Mouse (Mus musculus) gastrocnemius, postnatal 10 days (tissue): ENCODE data around the gene Arl4c. TPM values are rescaled to one million over a fixed set of nuclear protein-coding genes. Genes with fewer than 3 reads are reported as not detected.
"Not testable (repeated sequence)": the region's sequence is repeated elsewhere in the genome, so short reads cannot be mapped to it uniquely, and the experiment has no call there.

Experiments
- DNase-seq: peaks from one replicate; pipeline ENCODE4 v3.0.0; 2021; ENCODE audit warnings: mixed read lengths
- total RNA-seq, 2 experiments: library from RNA; stranded (reverse); gene quantifications; 2 replicates each; pipeline ENCODE4 v1.2.3; 2021

The Arl4c gene
- total RNA-seq, 2 experiments from 2014 or later = 4.4 to 6.3 TPM

DNA sequence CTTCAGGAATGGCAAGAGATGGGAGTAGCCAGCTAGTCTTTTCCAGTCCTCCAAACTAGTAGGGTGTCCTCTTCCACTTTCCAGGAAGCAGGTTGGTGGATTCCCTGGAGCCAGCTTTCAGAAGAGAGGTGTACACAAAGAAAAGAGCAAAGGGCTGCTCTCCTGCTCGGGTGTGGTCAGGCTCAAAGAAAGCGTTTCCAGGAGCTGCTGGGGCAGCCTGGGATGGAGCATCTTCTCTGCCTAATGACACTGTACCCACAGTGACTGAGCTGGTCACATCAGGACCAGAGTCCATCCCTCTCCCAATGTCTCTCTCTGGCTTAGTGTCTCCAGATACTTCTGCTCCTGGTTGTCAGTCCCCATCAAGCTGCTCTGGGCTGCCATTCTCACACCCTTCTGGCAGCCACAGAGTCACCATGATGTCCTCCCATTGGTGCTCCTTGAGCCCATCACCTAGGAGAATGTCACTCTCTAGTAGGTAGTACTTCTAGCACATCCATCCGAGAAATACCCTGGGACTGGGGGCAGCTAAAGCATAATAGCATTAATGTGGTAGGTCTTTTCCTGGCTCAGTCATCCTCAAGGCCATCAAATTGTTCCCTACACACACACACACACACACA lies 46.4 kb downstream of the Arl4c start:
- no peak for DNase-seq

DNA sequence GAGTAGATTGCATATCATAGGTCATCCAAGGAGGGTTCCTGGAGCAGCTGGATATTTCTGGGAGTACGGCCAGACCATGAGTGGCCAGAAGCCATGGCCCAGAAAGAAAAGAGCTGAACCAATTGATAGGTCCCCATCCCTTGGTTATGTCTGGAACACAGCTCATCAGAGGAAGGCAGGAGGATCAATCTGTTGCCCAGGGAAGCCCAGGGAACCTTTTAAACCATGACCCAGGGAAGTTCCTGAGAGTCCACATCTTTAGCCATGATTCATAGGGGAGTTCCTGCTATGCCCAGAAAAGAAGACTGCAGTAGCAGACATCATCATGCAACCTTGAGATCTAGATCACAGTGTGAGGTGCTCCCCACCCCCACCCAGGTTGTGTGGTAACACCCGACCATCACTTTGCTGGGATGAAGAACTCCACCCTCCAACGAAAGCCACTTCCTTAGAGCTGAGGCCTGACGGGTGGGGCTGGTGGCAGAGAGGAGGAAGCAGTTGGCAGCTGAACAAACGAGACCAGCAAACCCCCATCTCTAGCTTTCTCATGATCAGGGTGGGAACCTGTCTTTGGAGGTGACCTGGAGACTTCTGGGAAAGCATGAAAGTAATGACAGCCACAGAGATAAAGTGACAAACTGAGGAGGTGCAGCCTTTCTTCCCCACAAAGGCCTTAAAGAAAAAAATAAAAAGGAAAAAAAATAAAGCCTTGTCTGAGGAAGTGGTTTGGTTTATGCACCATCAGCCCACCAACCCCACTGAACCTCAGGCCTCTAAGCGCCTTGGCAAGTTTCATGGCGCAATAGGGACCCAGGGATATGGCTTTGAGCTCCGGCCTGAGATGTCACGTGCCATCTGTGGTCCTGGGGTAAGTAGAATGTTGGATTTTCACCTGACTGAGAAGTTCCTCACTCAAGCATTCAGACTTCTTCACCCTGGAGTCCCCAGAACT lies 47.2 kb downstream of the Arl4c start:
- no peak for DNase-seq

DNA sequence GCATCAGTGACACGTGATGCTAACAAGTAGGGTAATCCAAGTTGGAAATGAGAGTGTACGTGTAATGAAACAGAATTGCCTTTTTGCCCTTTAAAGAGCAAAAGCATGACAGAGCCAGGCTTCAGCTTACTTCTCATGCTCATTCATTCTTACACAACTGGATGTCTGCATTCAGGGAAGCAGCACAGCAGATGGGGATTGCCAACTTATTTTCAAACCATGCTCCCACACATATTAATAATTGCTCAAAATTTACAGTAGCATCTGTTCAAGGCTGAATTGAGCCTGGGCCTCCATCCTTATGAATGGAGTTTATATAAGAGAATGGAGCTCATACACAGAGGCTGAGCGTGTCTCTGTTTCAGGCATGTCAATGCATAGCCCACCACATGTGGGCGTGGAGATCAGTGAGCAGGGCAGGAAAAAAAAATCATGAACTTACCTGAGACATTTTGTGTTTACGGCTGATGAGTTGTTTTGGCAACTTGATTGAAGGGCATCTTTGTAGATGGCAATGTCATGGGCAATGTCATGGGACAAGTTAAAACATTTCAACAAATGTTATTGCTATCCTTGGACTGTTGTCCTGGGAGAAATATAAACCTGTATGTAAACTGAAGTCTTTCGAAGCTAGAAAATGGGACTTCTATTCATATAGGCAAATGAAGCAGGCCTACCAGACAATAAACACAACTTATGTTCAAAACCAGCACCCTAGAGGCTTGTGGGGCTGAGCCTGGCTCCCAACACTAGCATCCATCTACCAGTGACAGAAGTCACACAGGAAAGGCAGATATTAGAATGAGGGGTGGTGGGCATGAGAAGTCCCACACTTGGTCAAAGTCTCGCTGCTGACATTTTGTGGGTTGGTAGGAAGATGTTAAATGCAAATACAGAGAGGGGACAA lies 48.2 kb downstream of the Arl4c start:
- DNase-seq = no peak

DNA sequence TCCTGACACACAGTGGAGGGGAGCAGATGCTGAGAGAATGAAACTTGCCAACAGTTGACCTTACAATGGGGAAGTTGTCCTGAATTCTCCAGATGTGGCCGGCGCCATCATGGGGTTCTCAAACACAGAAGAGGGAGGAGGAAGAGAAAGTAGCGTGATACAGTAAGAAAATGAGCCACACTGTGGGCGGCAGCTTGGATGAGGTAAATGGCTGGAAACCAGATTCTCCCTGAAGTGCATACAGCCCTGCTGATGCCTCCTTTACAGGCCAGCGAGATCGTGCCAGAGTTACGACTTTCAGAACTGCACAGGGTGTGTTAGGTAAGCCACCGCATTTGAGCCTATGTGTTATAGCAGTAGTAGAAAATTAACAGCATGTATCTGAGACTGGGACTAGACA lies 49.3 kb downstream of the Arl4c start:
- DNase-seq = no peak

DNA sequence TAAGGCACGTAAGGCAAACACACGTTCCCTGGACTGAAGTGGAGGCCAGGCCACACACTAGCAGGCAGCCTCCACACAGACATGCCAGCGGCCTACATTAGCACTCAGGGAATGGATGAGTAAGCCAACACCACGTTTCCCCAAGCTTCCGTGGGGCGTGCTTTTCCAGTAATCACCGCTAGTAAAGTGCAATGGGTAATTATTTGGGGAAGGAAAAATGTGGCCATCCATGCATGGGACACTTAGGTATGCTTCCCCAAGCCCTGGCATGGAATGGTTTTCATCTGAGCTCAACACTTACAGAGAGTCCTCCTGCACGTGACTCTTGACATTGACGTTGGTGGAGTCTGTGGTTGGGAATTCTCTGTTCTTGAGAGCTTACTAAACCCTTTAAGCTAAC lies 50.4 kb downstream of the Arl4c start:
- DNase-seq = no peak

DNA sequence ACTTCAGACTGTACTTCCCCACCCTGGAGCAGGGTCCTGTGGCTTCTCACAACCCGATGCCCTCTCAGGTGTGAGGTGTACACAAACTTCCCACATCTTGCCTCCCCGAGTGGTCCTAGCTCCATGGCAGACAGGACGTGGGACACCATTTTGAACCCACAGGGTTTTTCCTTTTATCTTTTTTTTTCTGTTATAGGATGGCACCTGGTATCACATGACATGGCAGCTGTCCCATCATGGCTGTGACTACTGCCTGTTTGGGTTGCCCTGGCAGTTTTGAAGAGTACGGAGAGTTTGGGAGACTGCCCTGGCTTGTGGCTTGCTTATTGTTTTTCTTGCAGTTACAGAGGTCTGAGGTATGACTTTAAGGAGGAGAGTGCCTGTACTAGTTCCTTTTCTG lies 53.3 kb downstream of the Arl4c start:
- no peak for DNase-seq

DNA sequence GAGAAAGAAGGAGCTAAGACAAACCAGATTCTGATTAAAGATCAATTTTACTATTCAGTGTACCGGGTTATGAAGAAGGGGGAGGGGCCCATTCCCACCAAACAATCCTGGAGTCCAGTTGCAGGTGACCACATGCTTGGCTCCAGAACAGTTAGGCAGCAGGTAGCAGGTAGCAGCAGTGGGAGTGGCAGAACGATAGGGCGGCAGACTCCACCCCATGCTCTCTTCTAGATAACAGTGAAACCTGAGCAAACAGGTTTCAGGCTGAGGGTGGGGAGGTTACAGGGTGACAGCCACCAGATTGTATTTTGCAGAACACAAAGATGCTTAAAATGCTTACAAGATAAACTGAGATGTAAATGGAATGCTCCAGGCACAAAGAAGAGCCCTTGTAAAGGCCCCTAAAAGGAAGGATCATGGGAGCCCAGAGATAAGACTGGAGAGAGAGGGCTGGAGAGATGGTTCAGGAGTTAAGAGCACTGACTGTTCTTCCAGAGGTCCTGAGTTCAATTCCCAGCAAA lies 56.4 kb downstream of the Arl4c start:
- DNase-seq = no peak

DNA sequence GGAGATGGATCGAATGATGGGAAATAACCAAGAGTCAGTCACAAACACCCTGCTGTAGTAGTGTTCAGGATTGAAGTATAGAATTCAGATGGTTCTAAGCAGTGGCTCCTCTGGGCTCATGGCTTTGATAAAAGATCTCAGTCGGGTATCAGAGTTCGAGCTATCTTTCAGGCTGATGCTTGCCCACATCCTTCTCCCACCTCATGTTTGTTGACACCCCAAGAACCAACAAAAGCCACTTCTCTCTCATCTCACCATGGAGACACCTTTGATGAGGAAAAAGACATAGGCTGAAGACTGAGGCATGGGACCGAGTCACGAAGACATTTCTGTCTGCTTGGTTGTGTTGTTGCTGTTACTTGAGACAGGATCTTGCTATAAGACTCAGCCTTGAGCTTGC lies 57.6 kb downstream of the Arl4c start:
- DNase-seq = no peak

DNA sequence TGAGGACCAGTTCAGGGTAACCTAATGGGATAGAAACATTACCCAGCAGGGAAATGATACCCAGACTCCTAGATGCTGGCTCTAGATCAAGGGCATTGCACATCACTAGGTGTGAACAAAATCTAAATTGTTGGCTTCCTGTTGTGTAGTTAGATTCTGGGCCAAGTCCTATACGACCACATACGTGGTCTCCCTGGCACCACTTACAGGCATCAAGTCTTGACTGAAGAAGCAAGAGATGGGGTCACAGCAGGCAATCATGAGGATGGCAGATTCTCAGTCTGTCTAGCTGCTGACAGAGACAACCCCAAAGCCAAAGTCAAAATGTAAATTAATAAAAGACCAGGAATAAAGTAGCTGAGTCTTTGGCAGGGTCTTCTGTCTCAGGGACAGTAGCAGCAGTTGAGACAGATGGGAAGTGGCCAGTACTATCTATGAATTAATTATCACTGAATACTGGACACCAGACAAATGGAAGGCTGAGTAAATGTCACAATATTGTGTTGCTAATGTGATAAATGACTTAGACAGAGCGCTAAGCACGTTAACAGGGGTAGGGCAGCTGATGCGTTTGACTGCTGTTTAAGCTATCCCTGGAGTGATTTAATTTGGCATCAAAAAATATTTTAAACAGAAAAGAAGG lies 58.7 kb downstream of the Arl4c start:
- no peak for DNase-seq

DNA sequence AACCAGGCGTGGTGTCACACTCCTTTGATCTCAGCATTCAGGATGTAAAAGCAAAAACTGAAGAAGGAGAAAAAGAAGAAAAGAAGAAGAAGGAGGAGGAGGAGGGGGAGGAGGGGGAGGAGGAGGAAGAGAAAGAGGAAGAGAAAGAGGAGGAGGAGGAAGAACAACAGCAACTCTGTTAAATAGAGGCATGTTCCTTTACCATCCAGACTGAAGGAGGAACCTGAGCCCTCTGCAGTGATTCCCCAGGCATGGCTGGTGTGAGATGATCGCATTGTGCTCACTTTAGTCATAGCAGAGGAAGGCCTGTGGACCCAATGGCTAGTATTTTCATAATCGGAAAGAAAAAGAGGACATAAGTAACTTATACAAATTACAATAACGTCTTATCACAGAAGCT lies 59.3 kb downstream of the Arl4c start:
- no peak for DNase-seq

DNA sequence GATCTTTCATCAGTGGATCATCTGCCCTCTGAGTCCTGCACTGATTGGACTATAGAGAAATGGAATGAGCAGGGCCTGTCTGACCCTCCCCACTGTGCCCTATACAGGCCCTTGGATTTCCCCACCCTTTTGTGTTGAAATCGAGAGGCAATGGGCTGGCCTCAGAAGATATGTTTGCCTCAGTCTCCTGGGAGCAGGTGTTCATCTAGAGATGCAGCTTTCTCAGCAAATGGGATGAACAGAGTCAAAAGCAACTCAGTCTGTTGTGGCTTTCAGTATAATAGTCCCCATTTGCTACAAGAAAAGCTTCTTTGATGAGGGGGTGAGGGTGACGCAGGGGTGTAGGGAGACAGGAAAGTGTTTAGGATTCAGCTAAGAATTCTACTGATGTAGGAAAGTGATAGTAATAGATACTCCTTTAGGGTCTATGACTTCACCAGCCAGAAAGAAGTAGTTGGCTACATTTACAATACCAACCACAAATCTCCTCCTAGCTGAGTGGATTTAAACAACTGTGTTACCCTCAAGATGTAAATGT lies 60.3 kb downstream of the Arl4c start:
- DNase-seq = no peak

DNA sequence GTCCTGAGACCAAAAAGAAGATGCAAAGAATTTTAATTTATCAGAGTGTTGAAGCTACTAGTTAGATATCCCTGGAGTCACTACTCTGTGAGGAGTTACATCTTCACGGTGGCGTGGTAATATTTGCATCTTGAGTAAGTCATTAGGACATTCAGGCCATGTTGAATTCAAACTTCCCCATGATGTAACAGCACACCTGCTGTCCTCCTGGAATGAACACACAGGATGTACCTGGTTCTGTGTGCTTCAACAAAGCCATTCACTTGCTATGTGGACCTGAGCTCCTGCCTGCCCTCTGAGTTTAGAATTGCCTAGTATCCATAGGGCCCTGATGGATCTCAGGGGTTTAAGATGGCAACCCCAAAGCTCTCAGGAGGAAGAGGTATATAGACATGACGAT lies 60.8 kb downstream of the Arl4c start:
- no peak for DNase-seq

DNA sequence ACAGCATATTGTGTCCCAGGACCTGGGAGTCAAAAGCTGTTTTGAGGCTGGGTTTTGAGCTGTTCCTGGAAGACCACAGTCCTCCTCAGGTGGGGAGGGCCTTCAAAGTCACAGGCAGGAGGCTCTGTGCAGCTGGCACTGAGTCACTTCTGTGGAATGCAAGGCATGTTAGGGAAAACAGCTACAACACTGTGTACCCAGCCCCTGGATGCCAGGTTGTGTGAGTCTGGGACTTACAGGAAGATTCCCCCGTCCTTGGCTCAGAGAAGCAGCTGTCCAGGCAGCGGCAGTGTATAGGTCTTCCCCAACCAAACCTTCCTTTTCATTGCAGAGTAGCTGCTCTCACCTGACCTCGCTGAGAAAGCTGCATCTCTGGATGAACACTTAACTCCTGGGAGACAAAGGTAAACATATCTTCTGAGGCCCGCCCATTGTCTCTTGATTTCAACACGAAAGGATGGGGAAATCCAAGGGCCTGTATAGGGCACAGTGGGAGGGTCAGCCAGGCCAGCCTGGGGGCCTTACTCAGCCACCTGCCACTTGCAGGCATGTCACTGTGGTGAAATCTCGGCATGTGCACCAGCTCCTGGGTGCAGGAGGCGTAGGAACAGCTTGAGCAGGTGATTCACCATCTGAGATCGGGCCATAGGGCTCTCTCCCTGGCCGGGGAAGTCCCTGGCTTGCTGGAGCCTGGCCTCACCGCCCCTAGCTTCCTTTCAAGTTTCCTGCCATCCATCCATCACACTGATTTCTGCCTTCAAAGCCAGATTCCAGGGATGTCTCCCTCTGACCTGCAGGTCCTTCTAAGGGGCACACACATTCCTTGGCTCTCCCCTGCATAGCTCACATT lies 62.4 kb downstream of the Arl4c start:
- DNase-seq = no peak

DNA sequence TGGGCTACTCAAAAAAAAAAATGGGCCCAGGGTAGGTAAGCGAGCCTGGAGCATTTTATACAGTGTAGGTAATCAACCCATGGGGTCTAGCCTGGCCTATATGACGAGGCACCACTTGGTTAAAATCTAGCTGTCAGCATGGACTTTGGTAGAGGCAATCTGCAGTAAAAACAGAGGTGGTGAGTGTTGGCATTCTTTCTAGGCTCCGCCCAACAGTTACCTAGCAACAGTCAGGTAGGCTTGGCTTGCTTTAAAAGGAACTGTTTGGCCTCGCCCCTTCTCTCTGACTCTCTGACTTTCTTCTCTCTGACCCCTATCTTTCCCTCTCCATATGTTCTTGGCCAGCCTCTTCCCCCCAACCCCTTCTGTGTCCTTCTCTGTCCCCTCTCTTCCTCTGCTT lies 63.4 kb downstream of the Arl4c start:
- no peak for DNase-seq

DNA sequence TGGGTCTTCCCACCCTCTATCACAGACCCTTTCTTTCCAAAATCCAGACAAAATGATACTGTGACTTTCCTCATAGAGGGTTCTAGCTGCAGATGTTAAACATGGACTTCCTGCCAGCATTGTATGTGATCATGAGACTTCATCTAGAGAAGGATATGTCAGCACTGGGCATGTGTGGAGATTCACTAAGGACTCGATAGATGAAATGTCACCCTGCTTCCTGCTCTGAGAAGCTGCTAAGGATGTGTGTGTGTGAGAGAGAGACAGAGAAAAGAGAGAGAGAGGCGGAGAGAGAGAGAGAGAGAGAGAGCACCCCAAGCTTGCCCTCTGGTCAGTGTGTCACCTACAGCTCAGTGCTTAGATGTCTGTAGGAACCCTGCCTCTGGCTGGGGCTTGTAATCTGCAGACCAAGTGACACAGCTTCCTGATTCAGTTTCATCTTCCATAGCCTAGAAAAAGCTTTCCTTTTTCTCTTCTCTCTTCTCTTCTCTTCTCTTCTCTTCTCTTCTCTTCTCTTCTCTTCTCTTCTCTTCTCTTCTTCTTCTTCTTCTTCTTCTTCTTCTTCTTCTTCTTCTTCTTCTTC lies 65.4 kb downstream of the Arl4c start:
- DNase-seq = not testable (repeated sequence)

DNA sequence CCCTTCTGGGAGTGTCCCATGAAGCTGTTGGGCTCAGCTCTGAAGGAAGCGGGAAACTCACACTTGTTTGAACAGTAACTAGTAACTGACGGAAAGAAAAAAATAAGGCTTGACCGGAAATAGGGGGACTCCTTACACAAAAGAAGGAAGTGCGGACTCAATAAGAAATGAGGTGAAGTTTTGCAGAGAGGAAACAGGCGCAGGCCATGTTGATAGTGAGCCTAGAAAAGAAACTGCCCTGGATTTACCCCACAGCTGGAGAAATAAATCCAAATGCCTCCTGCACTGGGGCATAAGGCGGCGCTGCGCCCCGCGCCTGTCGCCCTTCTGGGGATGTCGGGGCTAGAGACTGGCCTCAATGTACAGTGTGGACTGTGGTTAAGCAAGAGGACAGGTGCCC lies 66.4 kb downstream of the Arl4c start:
- no peak for DNase-seq

DNA sequence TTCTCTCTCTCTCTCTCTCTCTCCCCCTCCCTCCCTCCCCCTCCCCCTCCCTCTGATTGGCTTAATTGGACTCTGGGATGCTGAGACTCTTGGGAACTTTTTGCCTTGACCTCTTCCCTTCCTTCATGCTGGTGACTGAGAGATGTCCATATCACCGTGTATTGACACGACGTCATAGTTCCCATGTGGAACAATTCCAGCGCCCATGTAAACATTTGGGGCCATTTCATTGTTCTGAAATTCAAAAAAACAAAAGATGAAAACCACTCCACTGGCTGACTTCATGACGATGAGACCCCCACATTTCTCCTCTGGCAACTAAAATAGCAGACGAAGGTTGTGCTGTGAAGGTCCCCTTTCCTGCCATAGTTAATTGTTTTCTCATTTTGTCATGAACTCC lies 69.2 kb downstream of the Arl4c start:
- no peak for DNase-seq

DNA sequence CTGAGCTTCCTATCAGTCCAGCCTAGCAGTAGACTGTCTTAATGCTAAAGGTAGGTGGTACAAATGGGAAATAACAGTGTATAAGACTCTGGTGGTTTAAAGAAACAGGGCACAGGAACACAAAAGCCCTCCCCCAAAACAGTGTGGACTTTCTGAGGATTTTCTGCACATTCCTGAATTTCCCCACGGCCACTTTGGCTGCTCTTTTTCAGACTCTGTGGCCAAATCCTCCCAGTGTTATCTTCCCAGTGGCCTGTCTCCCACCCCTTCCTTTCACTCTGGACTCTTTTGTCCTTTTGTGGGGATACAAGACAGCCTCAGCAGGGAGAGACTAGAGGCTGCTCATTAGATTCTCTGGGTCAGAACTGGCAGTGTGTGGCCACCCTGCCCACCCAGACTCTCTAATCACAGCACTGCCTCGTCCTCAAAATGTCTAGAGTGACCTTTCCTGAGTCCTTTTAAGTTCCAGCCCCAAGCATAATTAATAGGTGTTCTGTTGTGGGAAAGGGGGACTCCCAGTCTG lies 72.0 kb downstream of the Arl4c start:
- no peak for DNase-seq

DNA sequence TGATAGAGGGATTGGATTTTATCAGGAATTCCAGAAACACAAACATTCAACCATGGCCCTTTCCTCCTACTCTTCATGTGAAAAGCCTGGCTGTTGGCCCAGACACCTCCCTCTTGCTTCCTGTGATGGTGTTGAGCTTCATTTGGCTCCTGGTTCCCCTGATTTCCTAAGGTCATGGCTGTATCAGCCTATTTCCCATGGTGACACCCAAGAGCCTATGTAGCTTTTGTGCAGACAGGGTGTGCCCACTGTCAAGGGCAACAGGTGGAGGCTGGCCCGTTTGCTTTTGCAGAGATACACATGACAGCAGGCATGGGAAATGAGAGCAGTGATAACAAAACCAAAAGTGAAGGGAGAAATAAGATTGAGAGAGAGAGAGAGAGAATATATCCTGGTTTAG lies 76.8 kb downstream of the Arl4c start:
- DNase-seq = no peak

DNA sequence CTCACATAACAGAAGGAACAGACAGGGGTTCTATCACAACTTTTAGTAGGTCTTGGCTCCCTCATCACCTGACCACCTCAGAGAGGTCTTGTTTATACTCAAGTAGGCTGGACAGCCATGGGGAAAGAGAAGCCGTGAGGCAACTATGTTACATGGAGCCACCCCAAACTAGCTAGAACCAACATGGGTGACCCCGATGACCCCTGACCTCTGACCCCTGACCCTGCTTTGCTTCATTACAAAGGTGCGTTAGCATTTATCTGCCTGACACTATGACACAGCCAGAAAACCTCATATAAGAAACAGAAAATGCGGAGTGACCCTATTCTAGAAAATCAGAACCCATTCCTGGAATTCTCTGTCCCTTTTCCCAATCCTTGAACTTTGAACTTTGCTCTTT lies 77.6 kb downstream of the Arl4c start:
- no peak for DNase-seq
